Mouse (Mus musculus): ENCODE results near the gene Opa3. TPM values are rescaled to one million over a fixed set of nuclear protein-coding genes. Genes with fewer than 3 reads are reported as not detected.

The Opa3 gene
- polyA plus RNA-seq, 1 experiment, result 28.9 TPM

GRCm38 (mm10) chr7:19252078-19252477, 23.9 kb downstream of the Opa3 start:
- Histone ChIP-seq H3K4me1 (ENCODE audit: control insufficient read depth, insufficient read depth, insufficient read length, low read length) (peaks cover 2% of the 10 kb centered on the region; the same call in 1 of the 2 replicates), H3K4me3 (ENCODE audit: insufficient read depth, low read depth, low read length) (no peak overlapping the region), H3K27ac (replicated peaks; ENCODE audit: low read depth, low read length) (no peak overlapping the region)

- Histone ChIP-seq H3K4me1 (ENCODE audit: control insufficient read depth, insufficient read depth, insufficient read length, low read length) (peaks cover 7% of the 10 kb centered on the region; the same call in 1 of the 2 replicates), H3K27ac (replicated peaks; ENCODE audit: low read depth, low read length) (peak overlapping the region; percentile 75), H3K4me3 (ENCODE audit: insufficient read depth, low read depth, low read length) (no peak overlapping the region)
Observed at GRCm38 (mm10) chr7:19253437-19253836, 25.3 kb downstream of the Opa3 start.

- Histone ChIP-seq H3K4me1 (ENCODE audit: control insufficient read depth, insufficient read depth, insufficient read length, low read length) (peaks cover 9% of the 10 kb centered on the region; the same call in 1 of the 2 replicates), H3K4me3 (ENCODE audit: insufficient read depth, low read depth, low read length) (no peak overlapping the region), H3K27ac (replicated peaks; ENCODE audit: low read depth, low read length) (no peak overlapping the region)
Observed at GRCm38 (mm10) chr7:19255395-19255794, 27.3 kb downstream of the Opa3 start.

- peaks cover 9% of the 10 kb centered on the region; the same call in 1 of the 2 replicates for H3K4me1 ChIP-seq (ENCODE audit: control insufficient read depth, insufficient read depth, insufficient read length, low read length)
- no peak overlapping the region for H3K4me3 ChIP-seq (ENCODE audit: insufficient read depth, low read depth, low read length)
- H3K27ac ChIP-seq (replicated peaks; ENCODE audit: low read depth, low read length), result no peak overlapping the region
Observed at GRCm38 (mm10) chr7:19256567-19256966, 28.4 kb downstream of the Opa3 start.

- H3K4me1 ChIP-seq (ENCODE audit: control insufficient read depth, insufficient read depth, insufficient read length, low read length), result peaks cover 9% of the 10 kb centered on the region; the same call in 1 of the 2 replicates
- no peak overlapping the region for H3K4me3 ChIP-seq (ENCODE audit: insufficient read depth, low read depth, low read length)
- no peak overlapping the region for H3K27ac ChIP-seq (replicated peaks; ENCODE audit: low read depth, low read length)
Observed at GRCm38 (mm10) chr7:19257390-19258022, 29.4 kb downstream of the Opa3 start.

GRCm38 (mm10) chr7:19258336-19258735, 30.2 kb downstream of the Opa3 start:
- Histone ChIP-seq H3K27ac (replicated peaks; ENCODE audit: low read depth, low read length) (no peak overlapping the region), H3K4me1 (ENCODE audit: control insufficient read depth, insufficient read depth, insufficient read length, low read length) (peaks cover 9% of the 10 kb centered on the region; the same call in 1 of the 2 replicates), H3K4me3 (ENCODE audit: insufficient read depth, low read depth, low read length) (no peak overlapping the region)

- Histone ChIP-seq H3K27ac (replicated peaks; ENCODE audit: low read depth, low read length) (no peak overlapping the region), H3K4me3 (ENCODE audit: insufficient read depth, low read depth, low read length) (no peak overlapping the region), H3K4me1 (ENCODE audit: control insufficient read depth, insufficient read depth, insufficient read length, low read length) (peaks cover 27% of the 10 kb centered on the region)
Observed at GRCm38 (mm10) chr7:19265147-19265546, 37.0 kb downstream of the Opa3 start.

GRCm38 (mm10) chr7:19265928-19266822, 38.0 kb downstream of the Opa3 start:
- Histone ChIP-seq H3K27ac (replicated peaks; ENCODE audit: low read depth, low read length) (peak overlapping the region; percentile 46), H3K4me1 (ENCODE audit: control insufficient read depth, insufficient read depth, insufficient read length, low read length) (peaks cover 27% of the 10 kb centered on the region)

GRCm38 (mm10) chr7:19267051-19267450, 38.9 kb downstream of the Opa3 start:
- Histone ChIP-seq H3K4me1 (ENCODE audit: control insufficient read depth, insufficient read depth, insufficient read length, low read length) (peaks cover 27% of the 10 kb centered on the region), H3K4me3 (ENCODE audit: insufficient read depth, low read depth, low read length) (no peak overlapping the region), H3K27ac (replicated peaks; ENCODE audit: low read depth, low read length) (peak overlapping the region; percentile 19; the same call in 1 of the 2 replicates)

More at GRCm38 (mm10) chr7:19265928-19266822, 38.0 kb downstream of the Opa3 start:
- H3K4me3 ChIP-seq (ENCODE audit: insufficient read depth, low read depth, low read length), result no peak overlapping the region

GRCm38 (mm10) chr7:19268993-19269681, 41.0 kb downstream of the Opa3 start:
- H3K4me1 ChIP-seq (ENCODE audit: control insufficient read depth, insufficient read depth, insufficient read length, low read length), result peaks cover 27% of the 10 kb centered on the region

GRCm38 (mm10) chr7:19269721-19270441, 41.7 kb downstream of the Opa3 start:
- H3K27ac ChIP-seq (replicated peaks; ENCODE audit: low read depth, low read length), result peak overlapping the region; percentile 99
- H3K4me3 ChIP-seq (ENCODE audit: insufficient read depth, low read depth, low read length), result peak overlapping the region; percentile 97
- peaks cover 27% of the 10 kb centered on the region for H3K4me1 ChIP-seq (ENCODE audit: control insufficient read depth, insufficient read depth, insufficient read length, low read length)

More at GRCm38 (mm10) chr7:19268993-19269681, 41.0 kb downstream of the Opa3 start:
- Histone ChIP-seq H3K4me3 (ENCODE audit: insufficient read depth, low read depth, low read length) (peak overlapping the region; percentile 60), H3K27ac (replicated peaks; ENCODE audit: low read depth, low read length) (peak overlapping the region; percentile 98)

- H3K27ac ChIP-seq (replicated peaks; ENCODE audit: low read depth, low read length), result peak overlapping the region; percentile 99
Observed at GRCm38 (mm10) chr7:19270509-19271237, 42.5 kb downstream of the Opa3 start.

GRCm38 (mm10) chr7:19271238-19272172, 43.4 kb downstream of the Opa3 start, which contains the start of gene Vasp:
Gene Vasp, minus strand, starts transcription at chr7:19271817.
- peaks cover 13% of the 10 kb centered on the region for H3K4me1 ChIP-seq (ENCODE audit: control insufficient read depth, insufficient read depth, insufficient read length, low read length)

More at GRCm38 (mm10) chr7:19270509-19271237, 42.5 kb downstream of the Opa3 start:
- Histone ChIP-seq H3K4me1 (ENCODE audit: control insufficient read depth, insufficient read depth, insufficient read length, low read length) (peaks cover 21% of the 10 kb centered on the region), H3K4me3 (ENCODE audit: insufficient read depth, low read depth, low read length) (peak overlapping the region; percentile 97)

More at GRCm38 (mm10) chr7:19271238-19272172, 43.4 kb downstream of the Opa3 start, which contains the start of gene Vasp:
- Histone ChIP-seq H3K4me3 (ENCODE audit: insufficient read depth, low read depth, low read length) (peak within 1 kb of the TSS; percentile 97), H3K27ac (replicated peaks; ENCODE audit: low read depth, low read length) (peak within 1 kb of the TSS; percentile 99)
